Mouse (Mus musculus) WW6 (cell line): ENCODE measurements around the gene Ube2g1.
"Not testable (repeated sequence)": the region's sequence is repeated elsewhere in the genome, so short reads cannot be mapped to it uniquely, and the experiment has no call there.

Experiments used
- DNase-seq: peaks from one replicate; pipeline ENCODE4 v3.0.0-alpha.2; 2013; ENCODE audit warnings: low read depth, low spot score

Gene Ube2g1

GRCm38 (mm10) chr11:72692353-72692752 is 85.3 kb downstream of the Ube2g1 start:
- DNase-seq: no peak

- no peak for DNase-seq
Observed at GRCm38 (mm10) chr11:72695025-72695424, 87.9 kb downstream of the Ube2g1 start.

- no peak for DNase-seq
Observed at GRCm38 (mm10) chr11:72696368-72696971, 89.4 kb downstream of the Ube2g1 start.

GRCm38 (mm10) chr11:72697323-72697722 is 90.2 kb downstream of the Ube2g1 start:
- DNase-seq: no peak

GRCm38 (mm10) chr11:72705111-72705510 is 98.0 kb downstream of the Ube2g1 start:
- not testable (repeated sequence) for DNase-seq

- no peak for DNase-seq
Observed at GRCm38 (mm10) chr11:72712721-72713120, 105.6 kb downstream of the Ube2g1 start.

GRCm38 (mm10) chr11:72718161-72718560 is 111.1 kb downstream of the Ube2g1 start:
- no peak for DNase-seq

- DNase-seq: no peak
Observed at GRCm38 (mm10) chr11:72723165-72723564, 116.1 kb downstream of the Ube2g1 start.

- DNase-seq: no peak
Observed at GRCm38 (mm10) chr11:72723871-72724270, 116.8 kb downstream of the Ube2g1 start.

GRCm38 (mm10) chr11:72726023-72726422 is 118.9 kb downstream of the Ube2g1 start:
- no peak for DNase-seq

- DNase-seq: no peak
Observed at GRCm38 (mm10) chr11:72733736-72734135, 126.7 kb downstream of the Ube2g1 start.

GRCm38 (mm10) chr11:72734840-72735518 is 127.9 kb downstream of the Ube2g1 start:
- DNase-seq: no peak

GRCm38 (mm10) chr11:72735519-72735860 is 128.4 kb downstream of the Ube2g1 start:
- DNase-seq: no peak
